Mouse (Mus musculus): ENCODE results near the gene Pkp4. TPM values are rescaled to one million over a fixed set of nuclear protein-coding genes. Genes with fewer than 3 reads are reported as not detected.

Pkp4 gene
- polyA plus RNA-seq, 1 experiment from 2014 or later, result 27.7 TPM

DNA sequence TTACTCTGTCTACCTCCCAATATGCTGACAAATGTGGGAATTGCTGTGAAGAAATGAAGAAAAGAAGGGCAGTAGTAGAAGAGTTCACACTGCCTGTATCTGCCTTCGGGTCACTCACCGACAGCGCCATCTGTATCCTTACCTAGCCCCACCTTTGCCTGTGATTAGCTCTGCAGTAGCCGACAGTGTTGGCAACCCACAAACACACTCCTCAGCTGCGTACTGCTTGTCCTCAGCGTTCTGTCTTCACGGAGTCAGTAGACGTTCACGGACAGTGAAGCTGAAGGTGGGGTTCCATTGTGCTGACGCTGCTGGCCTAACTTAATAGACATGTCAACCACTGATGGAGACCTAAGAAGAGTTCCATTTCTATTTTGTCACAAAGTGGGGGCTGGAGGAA is 81.5 kb downstream of the Pkp4 start:
- no peaks in the 10 kb centered on the region for H3K27me3 ChIP-seq (replicated peaks; ENCODE audit: control insufficient read depth, insufficient read depth, low read length)
- peaks cover 3% of the 10 kb centered on the region; the same call in 1 of the 2 replicates for H3K36me3 ChIP-seq (ENCODE audit: control insufficient read depth, insufficient read depth)
- H3K27ac ChIP-seq (ENCODE audit: low read depth, low read length), result no peak overlapping the region
- no peak overlapping the region for H3K4me3 ChIP-seq (ENCODE audit: low read depth, low read length)
- H3K4me2 ChIP-seq (replicated peaks; ENCODE audit: low read depth), result no peak overlapping the region
- no peak overlapping the region for H3K9ac ChIP-seq (ENCODE audit: low read depth, low read length)
- WGBS, result 90% methylated on average over 10 of the region's 10 CpGs
- no peak for ATAC-seq
- peaks cover 5% of the 10 kb centered on the region; the same call in 1 of the 2 replicates for H3K4me1 ChIP-seq (replicated peaks; ENCODE audit: control insufficient read depth, insufficient read depth, low read length)
- TF ChIP-seq CTCF (IDR thresholded peaks at IDR 0.05; ENCODE audit: low read depth), result no peak
- H3K9me3 ChIP-seq (ENCODE audit: control insufficient read depth), result no peaks in the 10 kb centered on the region

DNA sequence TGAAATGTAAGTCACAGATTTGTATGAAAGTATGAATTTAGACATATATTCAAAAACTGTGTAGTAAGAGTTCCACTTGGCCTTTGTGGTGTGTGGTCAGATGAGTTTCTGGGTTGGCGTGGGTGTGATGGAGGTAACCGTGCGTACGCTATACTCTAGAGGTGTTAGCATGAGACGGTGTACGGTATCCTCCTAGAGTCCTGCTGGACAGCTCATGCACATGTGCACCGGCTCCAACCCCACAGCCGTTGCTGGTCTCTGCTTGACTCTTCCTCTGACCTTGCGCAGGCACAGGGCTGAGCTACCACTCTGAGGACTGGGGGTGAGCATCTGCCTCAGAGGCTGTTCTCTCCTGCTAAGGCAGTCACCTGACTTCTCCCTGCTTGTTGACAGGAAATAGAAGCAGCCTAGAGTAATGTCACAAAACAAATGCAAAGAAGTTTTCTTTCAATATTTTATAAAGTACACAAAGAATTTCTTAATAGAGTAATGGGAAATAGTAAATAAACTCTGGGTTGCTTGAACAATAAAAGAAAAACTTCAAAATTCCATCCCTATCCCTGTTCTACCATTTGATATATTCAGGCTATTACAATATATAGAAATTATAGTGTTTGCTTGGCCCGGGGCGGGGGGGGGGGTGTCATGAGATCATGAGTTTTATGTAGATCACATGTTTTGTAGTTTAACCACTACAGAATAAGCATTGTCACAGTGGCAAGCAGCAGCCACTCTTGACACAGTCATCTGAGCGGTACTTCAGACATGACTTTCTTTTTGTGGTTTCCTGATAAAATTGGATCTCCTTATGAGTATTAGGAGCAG is 83.8 kb downstream of the Pkp4 start:
- peaks cover 5% of the 10 kb centered on the region; the same call in 1 of the 2 replicates for H3K4me1 ChIP-seq (replicated peaks; ENCODE audit: control insufficient read depth, insufficient read depth, low read length)
- ATAC-seq, result no peak
- H3K36me3 ChIP-seq (ENCODE audit: control insufficient read depth, insufficient read depth), result peaks cover 3% of the 10 kb centered on the region; the same call in 1 of the 2 replicates
- H3K4me2 ChIP-seq (replicated peaks; ENCODE audit: low read depth), result no peak overlapping the region
- no peak overlapping the region for H3K4me3 ChIP-seq (ENCODE audit: low read depth, low read length)
- no peak overlapping the region for H3K9ac ChIP-seq (ENCODE audit: low read depth, low read length)
- no peak overlapping the region for H3K27ac ChIP-seq (ENCODE audit: low read depth, low read length)
- no peak for TF ChIP-seq CTCF (IDR thresholded peaks at IDR 0.05; ENCODE audit: low read depth)
- no peaks in the 10 kb centered on the region for H3K27me3 ChIP-seq (replicated peaks; ENCODE audit: control insufficient read depth, insufficient read depth, low read length)
- 93% methylated on average over 12 of the region's 12 CpGs for WGBS
- no peaks in the 10 kb centered on the region for H3K9me3 ChIP-seq (ENCODE audit: control insufficient read depth)

DNA sequence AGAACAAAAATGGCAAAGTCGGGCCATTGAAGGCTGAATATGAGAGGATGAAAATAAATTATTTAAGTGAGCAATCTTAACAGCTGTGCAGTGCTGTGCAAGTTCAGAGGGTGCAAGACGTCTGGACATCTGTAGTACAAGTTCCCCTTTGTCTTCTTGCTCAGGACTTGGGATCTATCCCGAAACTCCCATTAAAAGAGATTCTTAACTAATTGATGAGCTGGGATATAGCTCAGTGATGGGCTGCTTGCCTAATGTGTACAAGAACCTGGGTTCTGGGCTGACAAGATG is 84.4 kb downstream of the Pkp4 start:
- WGBS, result 76% methylated on average over 3 of the region's 3 CpGs

DNA sequence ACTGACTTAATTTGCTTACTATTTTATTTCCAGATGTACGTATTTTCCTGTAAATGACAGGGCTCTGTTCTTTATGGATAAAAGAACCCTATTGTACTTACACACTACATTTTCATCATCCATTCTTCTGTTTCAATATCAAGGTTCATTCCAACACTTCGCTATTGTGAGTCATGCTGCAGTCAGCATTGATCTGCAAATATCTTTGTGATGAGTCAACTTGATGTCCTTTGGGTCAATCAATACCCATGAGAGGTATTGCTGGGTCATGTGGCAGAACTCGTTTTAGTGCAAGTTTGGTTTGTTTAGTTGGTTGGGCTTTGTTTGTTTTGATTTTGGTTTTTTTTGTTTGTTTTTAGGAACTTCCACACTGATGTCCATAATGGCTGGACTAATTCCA is 88.2 kb downstream of the Pkp4 start:
- H3K4me3 ChIP-seq (ENCODE audit: low read depth, low read length), result no peak overlapping the region
- H3K36me3 ChIP-seq (ENCODE audit: control insufficient read depth, insufficient read depth), result no peaks in the 10 kb centered on the region; the same call in 1 of the 2 replicates
- WGBS, result 54% methylated on average over 3 of the region's 3 CpGs
- H3K9me3 ChIP-seq (ENCODE audit: control insufficient read depth), result no peaks in the 10 kb centered on the region
- no peaks in the 10 kb centered on the region for H3K4me1 ChIP-seq (replicated peaks; ENCODE audit: control insufficient read depth, insufficient read depth, low read length)
- H3K27ac ChIP-seq (ENCODE audit: low read depth, low read length), result no peak overlapping the region
- ATAC-seq, result peak; percentile 72
- no peak for TF ChIP-seq CTCF (IDR thresholded peaks at IDR 0.05; ENCODE audit: low read depth)
- H3K27me3 ChIP-seq (replicated peaks; ENCODE audit: control insufficient read depth, insufficient read depth, low read length), result no peaks in the 10 kb centered on the region
- H3K9ac ChIP-seq (ENCODE audit: low read depth, low read length), result no peak overlapping the region
- no peak overlapping the region for H3K4me2 ChIP-seq (replicated peaks; ENCODE audit: low read depth)

More for the DNA sequence above, 84.4 kb downstream of the Pkp4 start:
- Histone ChIP-seq H3K4me1 (replicated peaks; ENCODE audit: control insufficient read depth, insufficient read depth, low read length) (peaks cover 5% of the 10 kb centered on the region; the same call in 1 of the 2 replicates), H3K4me2 (replicated peaks; ENCODE audit: low read depth) (no peak overlapping the region), H3K9ac (ENCODE audit: low read depth, low read length) (no peak overlapping the region), H3K4me3 (ENCODE audit: low read depth, low read length) (no peak overlapping the region), H3K36me3 (ENCODE audit: control insufficient read depth, insufficient read depth) (peaks cover 3% of the 10 kb centered on the region; the same call in 1 of the 2 replicates), H3K27ac (ENCODE audit: low read depth, low read length) (no peak overlapping the region), H3K27me3 (replicated peaks; ENCODE audit: control insufficient read depth, insufficient read depth, low read length) (no peaks in the 10 kb centered on the region), H3K9me3 (ENCODE audit: control insufficient read depth) (no peaks in the 10 kb centered on the region)
- no peak for TF ChIP-seq CTCF (IDR thresholded peaks at IDR 0.05; ENCODE audit: low read depth)
- no peak for ATAC-seq

DNA sequence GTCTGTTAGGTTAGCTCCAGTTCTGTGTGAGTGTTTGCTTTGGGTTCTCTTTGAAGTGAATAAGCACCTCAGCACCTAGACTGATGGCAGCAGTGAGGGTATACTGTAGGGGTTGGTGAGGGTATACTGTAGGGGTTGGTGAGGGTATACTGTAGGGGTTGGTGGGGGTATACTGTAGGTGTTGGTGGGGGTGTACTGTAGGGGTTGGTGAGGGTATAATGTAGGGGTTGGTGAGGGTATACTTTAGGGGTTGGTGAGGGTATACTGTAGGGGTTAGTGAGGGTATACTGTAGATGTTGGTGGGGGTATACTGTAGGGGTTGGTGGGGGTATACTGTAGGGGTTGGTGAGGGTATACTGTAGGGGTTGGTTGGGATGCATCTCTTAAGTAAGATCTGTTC is 92.2 kb downstream of the Pkp4 start:
- no peak for TF ChIP-seq CTCF (IDR thresholded peaks at IDR 0.05; ENCODE audit: low read depth)
- no peak overlapping the region for H3K4me3 ChIP-seq (ENCODE audit: low read depth, low read length)
- ATAC-seq, result no peak
- no peaks in the 10 kb centered on the region for H3K36me3 ChIP-seq (ENCODE audit: control insufficient read depth, insufficient read depth)
- H3K9ac ChIP-seq (ENCODE audit: low read depth, low read length), result no peak overlapping the region
- H3K4me1 ChIP-seq (replicated peaks; ENCODE audit: control insufficient read depth, insufficient read depth, low read length), result no peaks in the 10 kb centered on the region
- no peak overlapping the region for H3K4me2 ChIP-seq (replicated peaks; ENCODE audit: low read depth)
- H3K27me3 ChIP-seq (replicated peaks; ENCODE audit: control insufficient read depth, insufficient read depth, low read length), result no peaks in the 10 kb centered on the region
- H3K9me3 ChIP-seq (ENCODE audit: control insufficient read depth), result no peaks in the 10 kb centered on the region
- no peak overlapping the region for H3K27ac ChIP-seq (ENCODE audit: low read depth, low read length)

DNA sequence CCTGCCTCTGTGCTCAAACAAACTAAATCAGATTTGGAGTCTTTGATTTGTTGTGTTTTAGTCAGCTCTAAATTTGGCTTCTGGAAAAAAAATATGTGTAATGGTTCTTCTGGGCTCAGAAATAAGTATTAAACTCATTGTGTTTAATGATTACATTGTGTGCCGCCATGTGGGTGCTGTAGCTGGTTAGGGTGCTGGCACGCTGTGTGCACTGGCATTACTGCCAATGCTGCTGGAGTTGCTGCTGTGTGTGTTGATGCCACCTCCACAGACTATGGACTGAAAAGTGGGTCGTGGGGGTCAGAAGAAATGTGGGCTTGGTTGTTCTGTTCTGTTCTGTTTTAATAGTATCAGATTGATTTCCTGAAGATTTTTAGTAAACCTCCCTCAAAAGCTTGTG is 92.8 kb downstream of the Pkp4 start:
- Histone ChIP-seq H3K4me2 (replicated peaks; ENCODE audit: low read depth) (no peak overlapping the region), H3K9ac (ENCODE audit: low read depth, low read length) (no peak overlapping the region), H3K4me1 (replicated peaks; ENCODE audit: control insufficient read depth, insufficient read depth, low read length) (no peaks in the 10 kb centered on the region), H3K27ac (ENCODE audit: low read depth, low read length) (no peak overlapping the region), H3K27me3 (replicated peaks; ENCODE audit: control insufficient read depth, insufficient read depth, low read length) (no peaks in the 10 kb centered on the region), H3K9me3 (ENCODE audit: control insufficient read depth) (no peaks in the 10 kb centered on the region), H3K4me3 (ENCODE audit: low read depth, low read length) (no peak overlapping the region), H3K36me3 (ENCODE audit: control insufficient read depth, insufficient read depth) (no peaks in the 10 kb centered on the region; the same call in 1 of the 2 replicates)
- no peak for TF ChIP-seq CTCF (IDR thresholded peaks at IDR 0.05; ENCODE audit: low read depth)
- ATAC-seq, result no peak
- WGBS, result 91% methylated on average over 3 of the region's 3 CpGs

Measured in intestine, postnatal 0 days (tissue).